Mouse (Mus musculus) layer of hippocampus, adult 6 months (tissue): Measurements from ENCODE around the gene Wbp4. TPM values are rescaled to one million over a fixed set of nuclear protein-coding genes. Genes with fewer than 3 reads are reported as not detected.

Source experiments
- long read RNA-seq, 2 experiments: library from polyadenylated mRNA; unstranded; transcript quantifications; one replicate each; pipeline ENCODE4 v2.0.0; 2019 to 2020
- polyA plus RNA-seq: library from polyadenylated mRNA; unstranded; fragments of <200 nt; fragmentation: Nextera tagmentation; gene quantifications from 2 replicates; pipeline ENCODE4 v1.2.3, GENCODE M21; 2021

Wbp4 gene
- 30.6 and 30.8 TPM in 2 replicates for polyA plus RNA-seq
- long read RNA-seq, experiment 1, partial matches to known transcripts: 75 of 79 reads
- long read RNA-seq, experiment 1, other reads (novel, unspliced or antisense): 3 of 79 reads
- long read RNA-seq, experiment 2, transcript Wbp4-201 (10 exons, 3,704 nt): major isoform, 92 of 174 reads
- long read RNA-seq, experiment 2, partial matches to known transcripts: 76 of 174 reads
- long read RNA-seq, experiment 2, other reads (novel, unspliced or antisense): 6 of 174 reads

DNA sequence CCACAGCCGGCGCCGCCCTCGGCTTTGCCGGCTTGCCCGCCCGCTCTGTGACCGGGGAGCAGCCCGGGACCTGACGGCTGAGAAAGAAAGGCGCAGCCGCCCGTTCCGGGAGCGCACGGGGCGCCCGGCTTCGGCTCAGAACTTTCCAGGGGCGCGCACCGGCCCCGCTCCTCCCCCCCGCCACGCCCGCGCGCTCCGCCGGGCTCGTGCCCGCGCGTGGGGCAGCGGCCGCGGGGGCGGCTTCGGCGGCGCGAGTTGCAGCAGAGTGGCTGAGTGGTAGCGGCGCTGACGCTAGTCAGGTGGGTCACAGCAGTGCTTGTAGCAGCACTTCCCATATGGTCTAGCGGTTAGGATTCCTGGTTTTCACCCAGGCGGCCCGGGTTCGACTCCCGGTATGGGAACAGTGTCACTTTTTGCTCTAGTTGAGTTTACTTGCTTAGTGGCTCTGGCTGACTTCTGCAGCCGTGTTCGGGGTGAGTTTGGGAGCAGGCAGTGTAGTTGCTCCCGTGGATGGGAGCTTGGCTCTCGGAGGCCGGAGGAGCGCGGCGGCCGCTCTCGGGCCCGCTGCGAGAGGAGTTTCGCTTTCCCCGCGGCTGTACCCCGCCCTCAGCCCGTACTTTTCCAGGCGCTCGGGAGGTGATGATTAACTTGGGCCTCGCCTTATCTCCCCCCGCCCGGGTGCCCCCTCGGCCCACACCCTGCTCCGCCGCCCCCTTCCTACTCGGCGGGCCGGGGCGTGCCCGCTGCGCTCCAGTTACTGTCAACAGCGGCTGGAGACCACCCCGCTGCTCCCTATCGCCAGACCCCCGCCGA, at the start of gene Wbp4:
Gene Wbp4, minus strand, starts transcription at position 182 of the 813 bp plus-strand sequence.

DNA sequence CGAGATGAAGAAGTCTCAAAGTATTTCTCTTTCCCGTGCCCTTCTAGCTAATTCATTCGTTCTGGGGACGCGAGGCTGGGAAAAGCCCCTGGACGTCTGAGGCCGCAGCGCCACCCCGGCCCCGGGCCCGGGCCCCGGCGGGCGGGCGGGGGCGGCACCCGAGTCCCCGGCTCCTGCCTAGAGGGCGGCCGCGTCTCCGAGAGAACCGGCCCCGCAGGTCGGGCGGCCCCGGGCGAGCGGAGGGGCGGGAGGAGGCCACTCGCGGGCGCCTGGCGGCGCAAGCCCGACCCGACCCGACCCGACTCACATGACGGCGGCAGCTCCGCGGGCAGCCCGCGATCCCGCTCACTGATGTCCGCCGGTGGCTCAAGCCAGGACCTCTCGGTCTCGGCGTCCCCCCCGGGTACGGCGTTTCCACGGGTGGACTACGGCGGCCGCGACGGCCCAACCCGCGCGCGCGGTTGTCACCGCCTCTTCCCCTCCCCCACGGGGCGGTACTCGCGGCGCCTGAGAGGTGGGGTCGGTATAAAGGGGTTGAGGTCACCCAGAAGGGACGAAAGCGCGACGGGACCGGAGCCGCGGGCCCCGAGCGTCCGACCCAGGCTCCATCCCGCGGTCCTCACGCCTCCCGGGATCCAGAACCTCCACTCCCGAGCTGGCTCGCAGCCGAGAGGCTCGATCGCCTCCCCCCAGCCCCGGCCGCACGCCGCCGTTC, 539 bp downstream of the Wbp4 start, which contains the start of gene Elf1:
Gene Elf1, plus strand, starts transcription at position 571 of the 715 bp plus-strand sequence.

DNA sequence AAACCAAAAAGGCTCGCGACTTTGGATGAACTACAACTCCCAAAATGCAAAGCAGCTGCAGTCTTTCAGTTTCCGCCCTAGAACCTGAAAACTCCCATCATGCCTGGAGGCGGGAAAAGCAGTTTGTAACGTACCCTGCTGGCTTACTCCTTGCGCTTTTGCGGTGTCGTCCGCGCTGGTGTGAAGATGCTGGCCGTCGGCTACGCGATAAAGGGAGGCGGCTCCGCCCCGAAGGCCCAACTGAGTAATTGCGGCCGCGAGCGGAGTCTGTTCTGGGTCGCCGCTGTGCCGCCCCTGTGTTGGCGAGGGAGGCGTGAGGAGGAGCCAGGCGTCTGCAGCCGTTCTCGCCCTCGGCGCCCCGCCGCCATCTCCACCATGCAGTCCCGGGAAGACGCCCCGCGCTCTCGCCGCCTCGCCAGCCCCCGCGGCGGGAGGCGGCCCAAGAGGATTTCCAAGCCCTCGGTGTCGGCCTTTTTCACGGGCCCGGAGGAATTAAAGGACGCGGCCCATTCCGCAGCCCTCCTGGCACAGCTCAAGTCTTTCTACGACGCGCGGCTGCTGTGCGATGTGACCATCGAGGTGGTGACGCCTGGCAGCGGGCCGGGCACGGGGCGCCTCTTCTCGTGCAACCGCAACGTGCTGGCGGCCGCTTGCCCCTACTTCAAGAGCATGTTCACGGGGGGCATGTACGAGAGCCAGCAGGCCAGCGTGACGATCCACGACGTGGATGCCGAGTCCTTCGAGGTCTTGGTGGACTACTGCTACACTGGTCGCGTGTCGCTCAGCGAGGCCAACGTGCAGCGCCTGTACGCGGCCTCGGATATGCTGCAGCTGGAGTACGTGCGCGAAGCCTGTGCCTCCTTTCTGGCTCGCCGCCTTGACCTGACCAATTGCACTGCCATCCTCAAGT, 29.4 kb downstream of the Wbp4 start, which contains the start of gene Kbtbd6:
Gene Kbtbd6, plus strand, starts transcription at position 155 of the 910 bp plus-strand sequence.

DNA sequence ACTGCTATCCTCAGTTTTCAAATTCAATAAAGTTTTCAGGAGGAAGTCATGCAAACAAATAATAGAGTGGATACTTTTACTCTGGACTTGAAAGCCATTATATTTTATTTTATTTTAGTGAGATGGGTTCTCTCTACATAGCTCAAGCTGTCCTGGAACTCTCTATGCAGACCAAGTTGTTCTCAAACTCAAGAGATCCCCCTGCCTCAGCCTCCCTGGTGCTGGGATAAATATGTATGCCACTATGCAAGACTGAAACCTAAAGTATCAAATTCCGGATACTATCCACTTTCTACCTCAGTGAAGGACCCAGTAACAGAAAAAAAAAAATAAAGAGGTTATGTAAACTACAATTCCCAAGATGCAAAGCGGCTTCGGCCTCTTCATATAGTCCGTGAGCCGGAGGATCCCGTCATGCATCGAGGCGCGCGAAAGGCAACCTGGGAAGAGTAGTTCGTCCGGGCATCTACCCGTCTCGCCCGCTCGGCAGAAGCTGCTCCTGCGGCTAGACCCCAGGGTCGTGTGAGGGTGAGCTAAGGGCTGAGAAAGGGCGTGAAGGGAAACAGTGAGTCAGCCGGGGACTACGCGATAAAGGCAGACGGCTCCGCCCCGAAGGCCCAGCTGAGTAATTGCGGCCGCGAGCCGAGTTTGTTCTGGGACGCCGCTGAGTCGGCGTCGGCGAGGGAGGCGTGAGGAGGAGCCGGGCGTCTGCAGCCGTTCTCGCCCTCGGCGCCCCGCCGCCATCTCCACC, 55.2 kb downstream of the Wbp4 start, which contains the start of gene Kbtbd7:
Gene Kbtbd7, plus strand, starts transcription at position 533 of the 751 bp plus-strand sequence.

Other genes with a start within 250 kb of the Wbp4 start
- not detected in 2 replicates for gene Zfp957, start 234.2 kb downstream of the Wbp4 start, polyA plus RNA-seq
- gene Rgcc, start 179.9 kb downstream of the Wbp4 start, polyA plus RNA-seq: 138 and 142 TPM in 2 replicates
- 6.5 and 6.8 TPM in 2 replicates for gene Naa16, start 90.7 kb downstream of the Wbp4 start, polyA plus RNA-seq
- 10.7 and 11.3 TPM in 2 replicates for gene Mtrf1, start 83.7 kb downstream of the Wbp4 start, polyA plus RNA-seq
- gene Kbtbd7, start 55.0 kb downstream of the Wbp4 start, polyA plus RNA-seq: 11.2 and 14.2 TPM in 2 replicates
- gene Kbtbd6, start 29.7 kb downstream of the Wbp4 start, polyA plus RNA-seq: 0.78 and 0.94 TPM in 2 replicates
- 1.3 TPM in 2 replicates for gene Elf1, start 326 bp downstream of the Wbp4 start, polyA plus RNA-seq
- 131 and 146 TPM in 2 replicates for gene Sugt1, start 106.2 kb upstream of the Wbp4 start, polyA plus RNA-seq
- gene Cnmd, start 180.7 kb upstream of the Wbp4 start, polyA plus RNA-seq: 6.2 and 6.8 TPM in 2 replicates